Mouse (Mus musculus): ENCODE measurements around the gene Gm11985.

GRCm38 (mm10) chr11:7203846-7204245 lies 15.5 kb upstream of the Gm11985 start:
- TF ChIP-seq POLR2A (IDR thresholded peaks at IDR 0.05; ENCODE audit: control insufficient read depth, low read depth, low read length) (no peak), CTCF (IDR thresholded peaks at IDR 0.05; ENCODE audit: control insufficient read depth, insufficient read depth, insufficient replicate concordance, low read depth, low read length) (no peak)
